Mouse (Mus musculus) heart, embryonic 13.5 days (tissue): ENCODE results near the gene Kpna2. TPM values are rescaled to one million over a fixed set of nuclear protein-coding genes. Genes with fewer than 3 reads are reported as not detected.

Experiments
- ATAC-seq: fragments of 200-750 bp; cut with Nextera tagmentation; 2 replicates; pipeline ENCODE4 v1.8.0; 2017; ENCODE audit warnings: moderate TSS enrichment; ENCODE audit not compliant: insufficient number of reproducible peaks, low FRiP score, low TSS enrichment; ENCODE audit errors: extremely low read depth
- H3K27ac ChIP-seq: fragments of 300-500 bp; sonication (generic); replicated peaks from 2 replicates; pipeline ENCODE4 v1.5.1; 2015; ENCODE audit warnings: moderate library complexity, mild to moderate bottlenecking, inconsistent platforms
- H3K27me3 ChIP-seq: fragments of 300-500 bp; sonication (generic); replicated peaks from 2 replicates; pipeline ENCODE4 v1.6.1; 2015; ENCODE audit warnings: mild to moderate bottlenecking, inconsistent platforms
- H3K36me3 ChIP-seq: fragments of 300-500 bp; sonication (generic); 2 replicates; pipeline ENCODE4 v1.6.1; 2015; ENCODE audit warnings: mild to moderate bottlenecking, inconsistent platforms
- H3K4me1 ChIP-seq: fragments of 300-500 bp; sonication (generic); 2 replicates; pipeline ENCODE4 v1.6.1; 2015; ENCODE audit warnings: inconsistent platforms
- H3K4me2 ChIP-seq: fragments of 300-500 bp; sonication (generic); 2 replicates; pipeline ENCODE4 v1.6.1; 2015; ENCODE audit warnings: inconsistent platforms, mild to moderate bottlenecking, moderate library complexity
- H3K4me3 ChIP-seq: fragments of 300-500 bp; sonication (generic); 2 replicates; pipeline ENCODE4 v1.5.1; 2015; ENCODE audit warnings: moderate library complexity, mild to moderate bottlenecking, inconsistent platforms
- H3K9ac ChIP-seq: fragments of 300-500 bp; sonication (generic); 2 replicates; pipeline ENCODE4 v1.6.1; 2015; ENCODE audit warnings: inconsistent platforms, mild to moderate bottlenecking, moderate library complexity
- H3K9me3 ChIP-seq: fragments of 300-500 bp; sonication (generic); 2 replicates; pipeline ENCODE4 v1.6.1; 2016; ENCODE audit warnings: inconsistent platforms
- WGBS: fragments of 180-500 bp; shearing (Covaris S2); methylation state at CpG from one replicate; pipeline ENCODE4 v1.1.7; 2015; ENCODE audit warnings: mixed read lengths; 5-methylcytosine and 5-hydroxymethylcytosine counted together
- polyA plus RNA-seq: library from polyadenylated mRNA; unstranded; fragments of >200 nt; fragmentation: Nextera tagmentation; extraction: Ambion mirVana; gene quantifications from 2 replicates; pipeline ENCODE4 v1.2.1, GENCODE M21; 2015

Gene Kpna2
- 281 and 299 TPM in 2 replicates for polyA plus RNA-seq

GRCm38 (mm10) chr11:106999151-106999948 lies at the start of gene Kpna2:
TSS of gene Kpna2 (minus strand) at chr11:106999541.
- Histone ChIP-seq H3K4me3 (peak within 1 kb of the TSS; percentile 91), H3K9me3 (no peaks in the 10 kb centered on the region), H3K36me3 (peaks cover 31% of the 10 kb centered on the region), H3K4me1 (peaks cover 32% of the 10 kb centered on the region), H3K27ac (peak within 1 kb of the TSS; percentile 94), H3K4me2 (peak within 1 kb of the TSS; percentile 76), H3K9ac (peak within 1 kb of the TSS; percentile 95), H3K27me3 (no peaks in the 10 kb centered on the region)
- ATAC-seq, result peak; percentile 74
- under 1% methylated on average over 61 of the region's 62 CpGs for WGBS

- Histone ChIP-seq H3K4me1 (peaks cover 8% of the 10 kb centered on the region), H3K36me3 (peaks cover 62% of the 10 kb centered on the region), H3K4me2 (no peak overlapping the region), H3K27me3 (no peaks in the 10 kb centered on the region), H3K4me3 (no peak overlapping the region), H3K27ac (no peak overlapping the region), H3K9me3 (no peaks in the 10 kb centered on the region), H3K9ac (no peak overlapping the region)
- no peak for ATAC-seq
- 84% methylated on average over 15 of the region's 15 CpGs for WGBS
These were observed 47.7 kb upstream of the Kpna2 start for GRCm38 (mm10) chr11:107046766-107047620.

- Histone ChIP-seq H3K27me3 (no peaks in the 10 kb centered on the region), H3K4me1 (peaks cover 8% of the 10 kb centered on the region), H3K4me3 (no peak overlapping the region), H3K9ac (no peak overlapping the region), H3K27ac (no peak overlapping the region), H3K36me3 (peaks cover 66% of the 10 kb centered on the region), H3K9me3 (no peaks in the 10 kb centered on the region), H3K4me2 (no peak overlapping the region)
- WGBS, result 85% methylated on average over 4 of the region's 4 CpGs
- no peak for ATAC-seq
These were observed 46.2 kb upstream of the Kpna2 start for GRCm38 (mm10) chr11:107045546-107045945.

GRCm38 (mm10) chr11:107044321-107044720 lies 45.0 kb upstream of the Kpna2 start:
- Histone ChIP-seq H3K4me3 (no peak overlapping the region), H3K9me3 (no peaks in the 10 kb centered on the region), H3K36me3 (peaks cover 79% of the 10 kb centered on the region), H3K27me3 (no peaks in the 10 kb centered on the region), H3K4me1 (peaks cover 8% of the 10 kb centered on the region), H3K4me2 (no peak overlapping the region), H3K27ac (no peak overlapping the region), H3K9ac (no peak overlapping the region)
- no peak for ATAC-seq
- WGBS, result 24% methylated on average over 5 of the region's 5 CpGs

GRCm38 (mm10) chr11:107043361-107043760 lies 44.0 kb upstream of the Kpna2 start:
- H3K4me1 ChIP-seq, result peaks cover 8% of the 10 kb centered on the region
- no peak overlapping the region for H3K9ac ChIP-seq
- WGBS, result 89% methylated on average over 11 of the region's 11 CpGs
- ATAC-seq, result no peak
- no peak overlapping the region for H3K4me2 ChIP-seq
- H3K27ac ChIP-seq, result no peak overlapping the region
- no peaks in the 10 kb centered on the region for H3K9me3 ChIP-seq
- peaks cover 88% of the 10 kb centered on the region for H3K36me3 ChIP-seq
- no peaks in the 10 kb centered on the region for H3K27me3 ChIP-seq
- no peak overlapping the region for H3K4me3 ChIP-seq

GRCm38 (mm10) chr11:107041396-107041795 lies 42.1 kb upstream of the Kpna2 start:
- Histone ChIP-seq H3K4me3 (no peak overlapping the region), H3K4me1 (peaks cover 8% of the 10 kb centered on the region), H3K9me3 (no peaks in the 10 kb centered on the region), H3K36me3 (peaks cover 92% of the 10 kb centered on the region), H3K4me2 (no peak overlapping the region), H3K9ac (no peak overlapping the region), H3K27me3 (no peaks in the 10 kb centered on the region), H3K27ac (no peak overlapping the region)
- no peak for ATAC-seq
- WGBS, result 94% methylated on average over 3 of the region's 3 CpGs

GRCm38 (mm10) chr11:107039417-107039816 lies 40.1 kb upstream of the Kpna2 start:
- ATAC-seq, result no peak
- no peaks in the 10 kb centered on the region for H3K9me3 ChIP-seq
- no peak overlapping the region for H3K27ac ChIP-seq
- peaks cover 5% of the 10 kb centered on the region for H3K4me1 ChIP-seq
- no peak overlapping the region for H3K4me2 ChIP-seq
- H3K27me3 ChIP-seq, result no peaks in the 10 kb centered on the region
- peaks cover 96% of the 10 kb centered on the region for H3K36me3 ChIP-seq
- H3K4me3 ChIP-seq, result no peak overlapping the region
- 91% methylated on average over 5 of the region's 5 CpGs for WGBS
- H3K9ac ChIP-seq, result no peak overlapping the region

GRCm38 (mm10) chr11:107034085-107034810 lies 34.9 kb upstream of the Kpna2 start:
- Histone ChIP-seq H3K4me1 (peaks cover 11% of the 10 kb centered on the region; the same call in 1 of the 2 replicates), H3K27ac (no peak overlapping the region), H3K9me3 (no peaks in the 10 kb centered on the region), H3K27me3 (0 out of 2 replicates have a peak, but pooled peaks cover 3% of the 10 kb centered on the region), H3K4me2 (no peak overlapping the region), H3K4me3 (no peak overlapping the region), H3K9ac (no peak overlapping the region), H3K36me3 (peaks cover 57% of the 10 kb centered on the region)
- WGBS, result 79% methylated on average over 10 of the region's 10 CpGs
- ATAC-seq, result no peak

GRCm38 (mm10) chr11:107031635-107032034 lies 32.3 kb upstream of the Kpna2 start:
- H3K4me3 ChIP-seq, result no peak overlapping the region
- H3K27me3 ChIP-seq, result 0 out of 2 replicates have a peak, but pooled peaks cover 3% of the 10 kb centered on the region
- no peak overlapping the region for H3K4me2 ChIP-seq
- H3K4me1 ChIP-seq, result peaks cover 23% of the 10 kb centered on the region
- no peak overlapping the region for H3K9ac ChIP-seq
- 53% methylated on average over 7 of the region's 7 CpGs for WGBS
- H3K27ac ChIP-seq, result no peak overlapping the region
- no peaks in the 10 kb centered on the region for H3K9me3 ChIP-seq
- H3K36me3 ChIP-seq, result peaks cover 31% of the 10 kb centered on the region
- ATAC-seq, result no peak

- no peak overlapping the region for H3K9ac ChIP-seq
- peaks cover 44% of the 10 kb centered on the region for H3K4me1 ChIP-seq
- no peak overlapping the region for H3K27ac ChIP-seq
- 0 out of 2 replicates have a peak overlapping the region, but pooled peaks have one; percentile 15 for H3K4me2 ChIP-seq
- H3K4me3 ChIP-seq, result no peak overlapping the region
- peaks cover 10% of the 10 kb centered on the region for H3K27me3 ChIP-seq
- no peaks in the 10 kb centered on the region for H3K9me3 ChIP-seq
- 46% methylated on average over 19 of the region's 19 CpGs for WGBS
- ATAC-seq, result no peak
- peaks cover 11% of the 10 kb centered on the region for H3K36me3 ChIP-seq
These were observed 30.2 kb upstream of the Kpna2 start for GRCm38 (mm10) chr11:107029536-107029935.

GRCm38 (mm10) chr11:107028754-107029153 lies 29.4 kb upstream of the Kpna2 start:
- peaks cover 44% of the 10 kb centered on the region for H3K4me1 ChIP-seq
- H3K27me3 ChIP-seq, result peaks cover 17% of the 10 kb centered on the region
- 66% methylated on average over 6 of the region's 6 CpGs for WGBS
- peak overlapping the region; percentile 85 for H3K9ac ChIP-seq
- H3K4me2 ChIP-seq, result peak overlapping the region; percentile 97
- H3K9me3 ChIP-seq, result no peaks in the 10 kb centered on the region
- H3K27ac ChIP-seq, result no peak overlapping the region
- peak overlapping the region; percentile 77 for H3K4me3 ChIP-seq
- no peak for ATAC-seq
- peaks cover 8% of the 10 kb centered on the region; the same call in 1 of the 2 replicates for H3K36me3 ChIP-seq
